Mouse (Mus musculus): ENCODE measurements around the gene Coro7. TPM values are rescaled to one million over a fixed set of nuclear protein-coding genes. Genes with fewer than 3 reads are reported as not detected.

Gene Coro7
- polyA plus RNA-seq, 1 experiment from 2014 or later, result 9.0 TPM

DNA sequence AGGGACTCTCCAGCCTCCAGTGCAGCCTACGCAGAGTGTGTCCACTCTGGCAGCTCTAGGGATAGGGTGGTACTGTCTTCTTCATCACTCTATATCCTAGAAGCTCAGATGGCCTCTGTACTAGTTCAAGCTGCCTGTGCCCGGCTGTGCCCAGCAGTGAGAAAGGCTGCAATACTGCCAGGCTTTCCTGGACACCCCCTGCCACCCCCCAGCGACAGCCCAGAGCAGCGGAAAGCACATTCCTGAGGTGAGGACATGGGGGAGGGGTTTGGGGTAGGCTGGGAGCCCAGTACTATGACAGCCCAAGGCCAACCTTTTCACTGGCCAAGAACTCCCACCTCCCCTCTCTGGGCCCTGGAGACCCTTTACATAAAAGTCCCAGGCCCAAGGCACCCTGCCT, 43.8 kb downstream of the Coro7 start:
- TF ChIP-seq EP300 (IDR thresholded peaks at IDR 0.05) (no peak), CTCF (IDR thresholded peaks at IDR 0.05) (no peak)
- H3K9ac ChIP-seq (replicated peaks; ENCODE audit: low read depth), result no peak overlapping the region
- H3K36me3 ChIP-seq (ENCODE audit: insufficient read depth, low read length), result no peaks in the 10 kb centered on the region
- peaks cover 2% of the 10 kb centered on the region; the same call in 1 of the 2 replicates for H3K4me1 ChIP-seq (ENCODE audit: insufficient read depth, low read depth, low read length)
- no peaks in the 10 kb centered on the region for H3K9me3 ChIP-seq (ENCODE audit: low read length)
- H3K4me2 ChIP-seq (replicated peaks; ENCODE audit: low read depth, low read length), result no peak overlapping the region
- no peak overlapping the region for H3K27ac ChIP-seq (ENCODE audit: low read length)
- WGBS, result 40% methylated on average over 4 of the region's 4 CpGs
- DNase-seq (ENCODE audit: low spot score) (no peak), ATAC-seq (no peak)
- no peak overlapping the region for H3K4me3 ChIP-seq (ENCODE audit: low read depth, low read length)
- no peaks in the 10 kb centered on the region for H3K27me3 ChIP-seq (replicated peaks; ENCODE audit: insufficient read depth, low read length)

DNA sequence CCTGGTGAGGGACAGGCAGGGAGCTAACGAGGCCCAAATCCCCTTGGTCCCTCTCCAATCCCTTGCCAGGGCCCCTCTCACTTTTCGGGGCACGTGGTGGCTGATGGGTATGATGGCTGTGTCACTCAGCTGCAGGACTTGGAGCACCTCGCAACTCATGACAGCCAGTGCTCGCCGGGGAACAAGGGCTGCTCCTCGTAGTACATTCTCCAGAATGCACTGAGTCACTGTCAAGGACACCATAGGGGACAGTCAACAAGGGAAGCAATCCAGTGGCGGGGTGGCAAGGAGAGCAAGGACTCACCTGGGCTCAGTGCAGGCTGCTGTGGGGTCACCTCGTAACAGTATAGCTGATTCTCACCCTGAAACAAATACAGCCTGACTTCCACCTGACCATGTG, 44.9 kb downstream of the Coro7 start:
- H3K4me3 ChIP-seq (ENCODE audit: low read depth, low read length), result no peak overlapping the region
- no peak overlapping the region for H3K4me2 ChIP-seq (replicated peaks; ENCODE audit: low read depth, low read length)
- H3K36me3 ChIP-seq (ENCODE audit: insufficient read depth, low read length), result no peaks in the 10 kb centered on the region
- H3K4me1 ChIP-seq (ENCODE audit: insufficient read depth, low read depth, low read length), result no peaks in the 10 kb centered on the region
- WGBS, result 83% methylated on average over 9 of the region's 9 CpGs
- no peak overlapping the region for H3K9ac ChIP-seq (replicated peaks; ENCODE audit: low read depth)
- DNase-seq (ENCODE audit: low spot score) (no peak), ATAC-seq (no peak)
- TF ChIP-seq CTCF (IDR thresholded peaks at IDR 0.05), result no peak
- TF ChIP-seq EP300 (IDR thresholded peaks at IDR 0.05), result no peak
- no peaks in the 10 kb centered on the region for H3K9me3 ChIP-seq (ENCODE audit: low read length)
- no peaks in the 10 kb centered on the region for H3K27me3 ChIP-seq (replicated peaks; ENCODE audit: insufficient read depth, low read length)
- no peak overlapping the region for H3K27ac ChIP-seq (ENCODE audit: low read length)

DNA sequence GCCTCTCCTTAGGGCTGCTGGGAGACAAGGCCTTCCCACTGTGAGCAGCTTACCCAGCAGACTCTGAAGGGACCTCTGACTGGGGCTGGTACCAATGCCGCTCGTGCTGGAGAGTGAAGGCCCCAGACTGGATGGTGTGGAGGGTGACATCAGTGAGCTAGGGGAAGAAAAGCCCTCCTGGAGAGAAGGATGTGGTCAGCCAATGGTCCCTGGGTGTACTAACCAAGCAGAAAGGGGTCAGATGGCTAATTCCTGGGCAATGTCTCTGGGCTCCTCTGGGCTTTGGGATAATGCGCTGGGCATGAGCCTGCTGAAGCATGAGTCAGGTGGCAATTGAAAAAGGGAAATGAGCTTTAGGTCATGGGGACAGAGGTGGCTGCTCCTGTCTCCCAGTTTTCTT, 45.9 kb downstream of the Coro7 start:
- TF ChIP-seq CTCF (IDR thresholded peaks at IDR 0.05) (no peak), EP300 (IDR thresholded peaks at IDR 0.05) (no peak)
- Histone ChIP-seq H3K4me2 (replicated peaks; ENCODE audit: low read depth, low read length) (no peak overlapping the region), H3K9me3 (ENCODE audit: low read length) (no peaks in the 10 kb centered on the region), H3K27ac (ENCODE audit: low read length) (no peak overlapping the region), H3K4me1 (ENCODE audit: insufficient read depth, low read depth, low read length) (no peaks in the 10 kb centered on the region), H3K36me3 (ENCODE audit: insufficient read depth, low read length) (no peaks in the 10 kb centered on the region), H3K4me3 (ENCODE audit: low read depth, low read length) (no peak overlapping the region), H3K9ac (replicated peaks; ENCODE audit: low read depth) (no peak overlapping the region), H3K27me3 (replicated peaks; ENCODE audit: insufficient read depth, low read length) (no peaks in the 10 kb centered on the region)
- ATAC-seq, result no peak
- WGBS, result 94% methylated on average over 3 of the region's 3 CpGs
- no peak for DNase-seq (ENCODE audit: low spot score)

DNA sequence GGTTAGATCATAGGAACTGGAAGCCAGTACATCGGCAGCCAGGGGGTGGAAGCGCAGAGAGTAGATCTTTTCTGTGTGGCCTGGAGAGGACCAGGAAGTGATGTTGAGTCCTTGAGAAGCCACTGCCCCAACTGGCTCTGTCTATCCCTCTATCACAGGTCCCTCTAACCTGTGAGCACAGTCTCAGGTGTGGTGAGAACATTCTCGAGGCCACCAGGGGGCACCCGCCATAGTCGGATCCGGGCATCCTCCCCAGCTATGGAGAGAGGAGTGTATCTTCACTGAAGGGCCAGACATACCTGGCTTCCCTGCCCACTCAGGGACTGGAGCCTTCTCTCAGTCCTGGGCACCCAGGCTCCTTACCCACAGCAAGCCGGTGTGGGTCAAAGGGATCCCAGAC, 47.5 kb downstream of the Coro7 start:
- no peaks in the 10 kb centered on the region for H3K9me3 ChIP-seq (ENCODE audit: low read length)
- no peak overlapping the region for H3K4me3 ChIP-seq (ENCODE audit: low read depth, low read length)
- no peaks in the 10 kb centered on the region for H3K36me3 ChIP-seq (ENCODE audit: insufficient read depth, low read length)
- H3K27me3 ChIP-seq (replicated peaks; ENCODE audit: insufficient read depth, low read length), result no peaks in the 10 kb centered on the region
- H3K27ac ChIP-seq (ENCODE audit: low read length), result no peak overlapping the region
- H3K4me2 ChIP-seq (replicated peaks; ENCODE audit: low read depth, low read length), result no peak overlapping the region
- 41% methylated on average over 7 of the region's 7 CpGs for WGBS
- no peaks in the 10 kb centered on the region for H3K4me1 ChIP-seq (ENCODE audit: insufficient read depth, low read depth, low read length)
- DNase-seq (ENCODE audit: low spot score) (peak; percentile 60), ATAC-seq (peak; percentile 43)
- peak; percentile 73 for TF ChIP-seq CTCF (IDR thresholded peaks at IDR 0.05)
- TF ChIP-seq EP300 (IDR thresholded peaks at IDR 0.05), result no peak
- H3K9ac ChIP-seq (replicated peaks; ENCODE audit: low read depth), result no peak overlapping the region

DNA sequence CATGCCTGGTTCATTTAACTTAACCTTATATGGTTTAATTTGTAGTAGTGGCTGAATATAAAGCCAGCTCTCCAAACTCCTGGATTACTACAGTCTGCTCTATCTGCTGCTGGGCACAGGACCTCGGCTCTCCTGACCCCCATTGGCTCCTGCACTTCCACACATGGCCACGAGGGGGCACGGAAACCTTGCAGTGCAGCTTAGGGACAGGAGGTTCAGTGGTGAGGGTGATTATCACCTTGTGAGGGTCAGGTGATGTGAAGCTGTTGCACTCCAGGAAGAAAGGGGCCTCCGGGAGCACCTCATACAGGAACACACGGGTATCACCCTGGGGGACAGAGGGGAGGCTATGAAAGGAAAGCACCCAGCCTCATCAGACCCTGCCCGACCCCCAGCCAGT, 49.6 kb downstream of the Coro7 start:
- peak; percentile 66 for DNase-seq (ENCODE audit: low spot score)
- H3K4me1 ChIP-seq (ENCODE audit: insufficient read depth, low read depth, low read length), result no peaks in the 10 kb centered on the region
- 19% methylated on average over 6 of the region's 6 CpGs for WGBS
- no peaks in the 10 kb centered on the region for H3K27me3 ChIP-seq (replicated peaks; ENCODE audit: insufficient read depth, low read length)
- H3K4me2 ChIP-seq (replicated peaks; ENCODE audit: low read depth, low read length), result no peak overlapping the region
- H3K36me3 ChIP-seq (ENCODE audit: insufficient read depth, low read length), result no peaks in the 10 kb centered on the region
- no peak overlapping the region for H3K9ac ChIP-seq (replicated peaks; ENCODE audit: low read depth)
- no peak overlapping the region for H3K27ac ChIP-seq (ENCODE audit: low read length)
- H3K9me3 ChIP-seq (ENCODE audit: low read length), result no peaks in the 10 kb centered on the region
- ATAC-seq, result peak; percentile 52
- H3K4me3 ChIP-seq (ENCODE audit: low read depth, low read length), result no peak overlapping the region
- TF ChIP-seq CTCF (IDR thresholded peaks at IDR 0.05) (peak; percentile 99), EP300 (IDR thresholded peaks at IDR 0.05) (no peak)

DNA sequence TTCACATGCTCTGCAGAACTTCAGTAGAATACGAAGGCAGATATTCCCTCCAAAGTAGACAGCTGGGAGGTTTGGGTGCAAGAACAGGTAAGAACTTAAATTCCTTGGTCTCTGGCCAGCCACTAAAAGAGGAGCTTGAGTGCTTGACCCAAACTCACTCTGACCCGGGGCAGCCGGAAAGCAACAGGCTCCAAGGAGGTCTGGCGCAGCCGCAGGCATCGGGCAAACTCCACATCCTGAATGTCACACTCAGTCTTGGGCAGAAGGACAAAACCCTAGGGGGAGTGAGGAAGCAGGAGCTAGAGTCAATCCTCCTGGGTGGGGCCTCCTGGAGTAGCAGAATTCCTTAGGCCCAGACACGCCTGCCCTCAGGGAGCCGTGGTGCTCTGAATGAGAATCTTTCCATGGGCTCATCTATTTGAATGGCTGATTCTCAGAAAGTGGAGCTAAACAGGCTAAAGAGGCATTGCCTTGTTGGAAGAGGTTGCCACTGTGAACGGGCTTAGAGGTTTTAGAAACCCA, 50.6 kb downstream of the Coro7 start:
- no peaks in the 10 kb centered on the region for H3K36me3 ChIP-seq (ENCODE audit: insufficient read depth, low read length)
- DNase-seq (ENCODE audit: low spot score), result no peak
- no peaks in the 10 kb centered on the region for H3K9me3 ChIP-seq (ENCODE audit: low read length)
- H3K27ac ChIP-seq (ENCODE audit: low read length), result no peak overlapping the region
- no peak overlapping the region for H3K4me2 ChIP-seq (replicated peaks; ENCODE audit: low read depth, low read length)
- H3K4me1 ChIP-seq (ENCODE audit: insufficient read depth, low read depth, low read length), result peaks cover 2% of the 10 kb centered on the region; the same call in 1 of the 2 replicates
- H3K9ac ChIP-seq (replicated peaks; ENCODE audit: low read depth), result no peak overlapping the region; the same call in 1 of the 2 replicates
- TF ChIP-seq EP300 (IDR thresholded peaks at IDR 0.05), result no peak
- TF ChIP-seq CTCF (IDR thresholded peaks at IDR 0.05), result no peak
- 82% methylated on average over 9 of the region's 9 CpGs for whole genome bisulfite sequencing
- no peaks in the 10 kb centered on the region for H3K27me3 ChIP-seq (replicated peaks; ENCODE audit: insufficient read depth, low read length)
- ATAC-seq, result no peak
- H3K4me3 ChIP-seq (ENCODE audit: low read depth, low read length), result no peak overlapping the region

DNA sequence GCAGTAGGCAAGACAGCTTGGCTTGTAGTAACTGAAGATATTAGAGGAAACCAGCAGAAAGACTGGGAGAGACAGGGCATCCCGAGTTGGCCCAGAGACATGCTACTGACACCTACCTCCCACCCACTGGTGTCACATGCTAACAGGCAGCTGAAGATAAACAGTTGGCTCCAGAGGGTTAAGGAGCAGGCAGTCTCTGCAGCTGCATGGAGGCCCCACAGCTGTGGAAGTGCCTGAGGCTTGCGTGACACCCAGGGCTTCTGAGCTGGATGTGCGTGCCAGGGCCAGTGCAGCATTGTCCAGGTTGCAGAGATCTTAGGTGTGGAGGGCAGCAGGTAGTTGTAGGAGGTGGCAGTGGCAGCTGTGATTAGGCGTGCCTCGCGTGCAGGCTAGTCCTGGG, 52.5 kb downstream of the Coro7 start:
- DNase-seq (ENCODE audit: low spot score) (no peak), ATAC-seq (no peak)
- Histone ChIP-seq H3K27ac (ENCODE audit: low read length) (no peak overlapping the region), H3K9me3 (ENCODE audit: low read length) (no peaks in the 10 kb centered on the region), H3K36me3 (ENCODE audit: insufficient read depth, low read length) (no peaks in the 10 kb centered on the region), H3K4me2 (replicated peaks; ENCODE audit: low read depth, low read length) (no peak overlapping the region), H3K4me3 (ENCODE audit: low read depth, low read length) (no peak overlapping the region), H3K27me3 (replicated peaks; ENCODE audit: insufficient read depth, low read length) (no peaks in the 10 kb centered on the region), H3K9ac (replicated peaks; ENCODE audit: low read depth) (no peak overlapping the region), H3K4me1 (ENCODE audit: insufficient read depth, low read depth, low read length) (peaks cover 7% of the 10 kb centered on the region; the same call in 1 of the 2 replicates)
- 67% methylated on average over 6 of the region's 6 CpGs for WGBS
- no peak for TF ChIP-seq CTCF (IDR thresholded peaks at IDR 0.05)
- no peak for TF ChIP-seq EP300 (IDR thresholded peaks at IDR 0.05)
